Mouse (Mus musculus) B cell, adult 2 months (primary cell): ENCODE data around the gene Mall.

Experiments used
- DNase-seq, 2 experiments: peaks; one replicate each; pipeline ENCODE4 v3.0.0; 2022

Mall gene

GRCm38 (mm10) chr2:127729671-127730070, at the start of gene Mall:
Mall (minus strand) TSS chr2:127729932.
- peak in 1 of 2 experiments; percentile 25 for DNase-seq

- DNase-seq = no peak
These were observed 48.7 kb upstream of the Mall start for GRCm38 (mm10) chr2:127778451-127778850.

- no peak for DNase-seq
These were observed 45.3 kb upstream of the Mall start for GRCm38 (mm10) chr2:127775013-127775412.

GRCm38 (mm10) chr2:127774578-127774941, 44.8 kb upstream of the Mall start:
- no peak for DNase-seq

GRCm38 (mm10) chr2:127773938-127774577, 44.3 kb upstream of the Mall start:
- DNase-seq = no peak

- DNase-seq = no peak
These were observed 31.9 kb upstream of the Mall start for GRCm38 (mm10) chr2:127761587-127761986.

- DNase-seq = no peak
These were observed 30.8 kb upstream of the Mall start for GRCm38 (mm10) chr2:127760429-127761000.

GRCm38 (mm10) chr2:127760014-127760413, 30.3 kb upstream of the Mall start:
- no peak for DNase-seq

GRCm38 (mm10) chr2:127759157-127759880, 29.6 kb upstream of the Mall start:
- DNase-seq = no peak

GRCm38 (mm10) chr2:127757171-127757570, 27.4 kb upstream of the Mall start:
- DNase-seq = no peak

GRCm38 (mm10) chr2:127754113-127754512, 24.4 kb upstream of the Mall start:
- no peak for DNase-seq

GRCm38 (mm10) chr2:127751849-127752610, 22.3 kb upstream of the Mall start:
- peak; percentile 32 to 33 for DNase-seq

- DNase-seq = no peak
These were observed 19.6 kb upstream of the Mall start for GRCm38 (mm10) chr2:127749376-127749775.

- no peak for DNase-seq
These were observed 18.6 kb upstream of the Mall start for GRCm38 (mm10) chr2:127748316-127748715.

- DNase-seq = no peak
These were observed 12.9 kb upstream of the Mall start for GRCm38 (mm10) chr2:127742637-127743036.

- DNase-seq = no peak
These were observed 11.2 kb upstream of the Mall start for GRCm38 (mm10) chr2:127740756-127741519.

GRCm38 (mm10) chr2:127737885-127738284, 8.2 kb upstream of the Mall start:
- no peak for DNase-seq

GRCm38 (mm10) chr2:127736631-127737209, 7.0 kb upstream of the Mall start:
- DNase-seq = no peak

GRCm38 (mm10) chr2:127735512-127736145, 5.9 kb upstream of the Mall start:
- no peak for DNase-seq

GRCm38 (mm10) chr2:127734889-127735288, 5.2 kb upstream of the Mall start:
- DNase-seq = no peak

GRCm38 (mm10) chr2:127730301-127730997, 717 bp upstream of the Mall start:
- DNase-seq = no peak
